Mouse (Mus musculus): Measurements from ENCODE around the gene Hif3a.
"Not testable (repeated sequence)": the region's sequence is repeated elsewhere in the genome, so short reads cannot be mapped to it uniquely, and the experiment has no call there.

The Hif3a gene

GRCm38 (mm10) chr7:17062389-17062788 is at the start of gene Hif3a:
TSS of gene Hif3a (minus strand) at chr7:17062427.
- DNase-seq: peak; percentile 41 to 53

DNA sequence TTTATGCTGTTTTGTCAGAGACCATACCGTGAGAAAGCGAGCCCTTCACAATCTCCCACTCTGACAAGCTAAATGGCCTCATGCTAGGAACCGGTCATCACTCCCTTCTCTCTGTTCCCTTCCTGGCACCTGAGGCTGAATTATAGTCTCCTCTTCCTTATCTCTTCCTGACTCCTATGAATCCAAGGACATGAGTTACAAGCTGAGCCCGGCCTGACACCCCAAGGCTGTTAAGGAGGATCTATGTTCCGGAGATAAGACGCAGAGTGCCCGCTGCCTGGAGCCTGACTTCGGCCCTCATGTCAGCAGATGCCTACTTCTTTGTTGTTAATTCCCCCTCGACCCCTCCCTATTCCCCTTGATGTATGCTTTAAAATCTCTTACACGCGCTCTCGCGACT is 39.4 kb upstream of the Hif3a start:
- not testable (repeated sequence) for DNase-seq

- no peak for DNase-seq
Observed at GRCm38 (mm10) chr7:17091280-17091679, 29.1 kb upstream of the Hif3a start.

DNA sequence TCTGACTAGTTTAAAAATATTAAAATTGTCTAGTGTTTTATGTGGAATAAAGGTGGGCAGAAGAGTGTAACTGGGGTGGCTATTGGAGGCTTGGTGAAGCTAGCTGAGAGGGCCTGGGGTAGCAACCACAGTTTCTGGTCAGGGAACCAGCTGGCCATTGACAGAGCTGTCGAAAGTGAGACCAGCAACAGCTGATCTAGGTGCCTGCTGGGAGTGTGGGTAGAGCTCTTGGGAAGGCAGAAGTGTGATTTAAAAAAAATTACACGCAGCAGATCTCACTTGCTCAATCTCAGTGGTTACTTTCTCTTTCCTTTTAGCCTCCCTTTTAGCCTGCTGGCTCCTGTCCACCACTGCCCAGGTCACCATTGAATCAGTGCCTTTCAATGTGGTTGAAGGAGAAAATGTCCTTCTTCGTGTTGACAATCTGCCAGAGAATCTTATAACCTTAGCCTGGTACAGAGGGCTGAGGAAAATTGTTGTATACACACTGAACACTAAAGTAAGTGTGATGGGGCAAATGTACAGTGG is 27.9 kb upstream of the Hif3a start:
- peak in 1 of 2 experiments; percentile 62 for DNase-seq

- no peak for DNase-seq
Observed at GRCm38 (mm10) chr7:17087731-17088130, 25.5 kb upstream of the Hif3a start.

DNA sequence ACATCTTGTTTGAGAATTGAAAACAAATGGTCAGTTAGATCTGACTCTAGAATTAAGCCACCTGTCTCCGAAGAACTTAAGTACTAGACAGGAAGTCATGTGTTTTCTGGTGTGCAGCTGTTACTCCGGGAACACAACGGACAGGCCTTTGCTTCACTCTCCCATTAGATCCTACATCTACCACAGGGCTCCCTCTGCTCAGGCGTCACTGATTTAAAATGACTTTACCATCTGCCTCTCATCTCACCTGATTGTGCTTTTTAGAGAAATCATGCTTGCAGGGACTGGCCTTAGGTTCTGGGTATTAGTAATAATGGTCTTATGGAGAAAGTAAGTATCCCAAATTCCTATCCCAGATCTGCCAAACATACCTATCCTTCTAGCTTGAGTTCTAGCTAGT is 20.5 kb upstream of the Hif3a start:
- peak in 1 of 2 experiments; percentile 60 for DNase-seq

DNA sequence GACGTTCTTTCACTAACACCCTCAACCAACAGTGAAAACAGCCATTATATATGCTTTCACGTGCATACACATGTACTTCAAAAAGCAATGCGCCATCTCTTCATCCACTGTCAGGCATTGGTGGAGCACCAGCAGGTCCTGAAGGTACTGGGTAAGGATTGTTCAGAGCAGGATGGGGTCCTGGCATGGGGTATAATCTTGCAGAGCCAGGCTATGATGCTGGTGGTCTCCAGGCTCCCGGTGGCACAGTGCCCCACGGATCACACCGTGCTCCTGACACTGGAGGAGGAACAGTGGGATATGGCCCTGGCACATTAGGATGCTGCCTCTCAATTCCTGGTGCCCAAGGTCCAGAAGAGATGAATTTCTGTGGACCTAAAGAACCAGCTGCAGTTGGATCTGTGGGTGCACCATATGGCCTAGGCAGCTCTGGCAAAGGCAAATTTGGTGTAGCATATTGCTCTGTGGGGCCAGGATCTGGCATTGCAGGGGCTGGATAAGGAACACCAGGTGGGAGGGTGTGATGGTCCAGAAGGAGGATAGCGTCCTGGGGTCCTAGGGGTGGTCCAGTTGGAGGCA is 15.9 kb upstream of the Hif3a start:
- peak; percentile 81 to 82 for DNase-seq

GRCm38 (mm10) chr7:17076542-17076941 is 14.3 kb upstream of the Hif3a start:
- DNase-seq: peak; percentile 50 to 60

DNA sequence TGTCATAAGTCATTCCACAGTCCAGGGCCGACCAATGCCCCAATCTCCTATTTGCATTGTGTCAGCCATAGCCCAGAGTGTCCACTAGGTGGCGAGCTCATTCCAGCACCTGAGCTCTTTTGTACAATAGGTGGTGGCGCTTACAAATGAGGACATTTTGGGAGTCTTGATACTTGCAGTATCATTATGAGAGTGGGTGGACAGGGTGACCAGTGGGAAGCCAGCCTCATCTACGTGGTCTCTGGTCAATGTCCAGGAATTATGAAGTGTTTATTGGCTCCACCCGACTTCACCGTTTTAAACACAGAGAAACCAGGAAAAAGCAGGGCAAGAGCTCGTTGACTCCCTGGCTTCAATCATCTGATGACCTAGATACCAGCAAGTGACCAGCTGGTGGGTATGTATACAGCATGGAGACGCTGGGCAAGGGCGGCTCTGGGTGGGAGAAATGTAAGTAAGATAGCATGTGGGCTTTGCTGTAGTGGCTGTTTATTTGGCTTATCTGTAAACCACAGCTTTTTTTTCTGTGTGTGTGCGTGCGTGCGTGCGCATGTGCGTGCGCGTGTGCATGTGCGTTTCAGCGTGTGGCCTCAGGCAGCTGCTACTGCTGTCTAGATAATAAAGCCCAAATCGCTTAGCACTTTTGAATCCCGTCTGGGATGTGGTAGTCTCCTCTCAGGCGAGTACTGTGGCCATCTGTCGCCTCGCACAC is 11.8 kb upstream of the Hif3a start, which contains the start of gene Psg16:
TSS of gene Psg16 (plus strand) at position 137 of the 712 bp plus-strand sequence.
- DNase-seq: peak; percentile 90 to 91

GRCm38 (mm10) chr7:17073513-17073903 is 11.3 kb upstream of the Hif3a start:
- no peak for DNase-seq

- not testable (repeated sequence) for DNase-seq
Observed at GRCm38 (mm10) chr7:17067651-17068050, 5.4 kb upstream of the Hif3a start.

DNA sequence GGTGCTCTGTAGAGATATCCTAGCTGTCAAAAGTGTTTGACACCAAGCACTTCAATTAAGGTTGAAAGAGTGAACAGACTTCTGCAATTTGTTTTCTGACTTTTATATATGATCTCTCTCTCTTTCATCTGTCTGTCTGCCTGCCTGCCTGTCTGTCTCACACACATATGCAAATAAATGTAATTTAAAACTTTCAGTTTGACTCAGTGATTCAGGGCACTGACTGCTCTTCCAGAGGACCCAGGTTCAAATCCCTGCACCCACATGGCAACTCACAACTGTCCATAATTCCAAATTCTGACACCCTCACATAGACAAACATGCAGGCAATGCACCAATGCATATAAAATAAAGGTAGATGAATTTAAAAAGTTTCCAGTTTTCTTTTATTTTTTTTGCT is 4.8 kb upstream of the Hif3a start:
- DNase-seq: no peak

- peak; percentile 92 to 94 for DNase-seq
Observed at GRCm38 (mm10) chr7:17066412-17066811, 4.2 kb upstream of the Hif3a start.

DNA sequence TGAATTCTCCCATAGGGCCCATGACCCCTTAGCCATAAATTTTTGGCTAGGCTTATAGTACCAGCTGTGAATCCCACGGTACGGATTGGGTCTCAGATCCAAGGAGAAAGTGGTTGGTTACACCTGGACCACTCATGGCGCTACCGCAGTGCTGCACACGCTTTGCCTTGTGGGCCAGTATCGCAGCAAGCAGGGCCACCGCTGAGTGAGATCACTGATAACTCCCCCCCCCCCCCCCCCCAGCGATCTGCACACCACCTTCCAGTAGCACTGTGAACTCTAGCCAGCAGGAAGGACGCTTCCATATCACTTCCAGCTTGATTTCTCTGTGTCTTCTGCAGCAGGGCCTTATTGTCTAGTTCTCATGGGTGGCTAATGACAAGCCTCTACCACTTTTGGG is 3.4 kb upstream of the Hif3a start:
- peak in 1 of 2 experiments; percentile 3 for DNase-seq

DNA sequence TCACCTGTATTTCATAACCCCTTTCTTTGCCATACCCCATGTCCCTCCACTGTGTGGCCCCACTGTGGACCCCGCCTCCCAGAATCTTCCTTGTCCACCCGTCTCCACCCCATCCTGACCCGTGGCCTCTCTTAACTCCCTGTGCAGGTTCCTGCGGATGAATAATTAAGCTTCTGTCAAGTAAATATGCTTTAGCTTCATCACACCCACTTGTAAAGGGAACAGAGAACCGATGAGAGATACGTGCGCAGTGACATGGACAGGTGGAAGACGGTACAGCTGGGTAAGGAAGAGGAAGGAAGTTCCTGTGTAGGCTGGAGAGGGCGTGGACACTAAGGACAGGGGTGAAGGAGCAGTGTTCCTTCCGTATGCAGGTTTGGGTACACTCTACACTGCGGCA is 618 bp upstream of the Hif3a start:
- DNase-seq: peak in 1 of 2 experiments; percentile 13

DNA sequence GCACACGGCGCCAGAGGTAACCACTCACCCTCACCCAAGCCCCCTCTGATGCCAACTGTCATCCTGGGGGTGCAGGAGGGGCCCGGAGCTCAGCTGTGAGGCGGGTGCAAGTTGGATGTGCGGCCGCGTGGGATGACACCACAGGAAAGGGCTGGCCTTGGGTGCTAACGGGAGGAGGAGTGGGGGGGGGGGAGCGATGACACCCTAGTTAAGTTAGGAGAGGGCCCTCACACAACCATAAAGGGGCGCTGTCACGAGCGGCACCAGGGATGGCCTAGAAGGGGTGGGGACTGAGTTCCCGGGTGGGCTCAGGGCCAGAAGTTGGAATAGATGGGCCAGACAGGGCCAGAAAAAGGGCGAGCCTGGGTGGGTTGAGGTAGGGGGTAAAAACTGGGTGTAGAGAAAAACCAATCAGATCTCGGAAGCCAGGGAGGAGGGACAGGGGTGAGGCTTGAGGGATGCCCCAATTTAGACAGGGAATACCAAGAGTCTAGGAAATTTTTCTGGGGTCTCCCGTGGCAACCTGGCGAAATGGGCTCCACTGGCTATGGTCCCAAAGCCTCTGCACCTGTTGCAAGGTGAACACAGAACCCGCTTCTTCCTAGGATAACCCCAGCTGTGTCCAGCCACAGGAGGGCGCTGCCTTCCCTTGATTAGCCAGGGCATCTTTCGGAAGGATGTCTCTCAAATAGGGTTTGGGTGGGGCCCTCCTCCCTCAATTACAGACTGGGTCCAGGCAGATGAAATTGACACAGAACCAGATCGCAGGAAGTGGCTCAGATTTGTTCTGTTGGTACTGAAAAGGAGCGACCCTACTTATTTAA is 1.2 kb downstream of the Hif3a start:
- peak; percentile 65 to 69 for DNase-seq

DNA sequence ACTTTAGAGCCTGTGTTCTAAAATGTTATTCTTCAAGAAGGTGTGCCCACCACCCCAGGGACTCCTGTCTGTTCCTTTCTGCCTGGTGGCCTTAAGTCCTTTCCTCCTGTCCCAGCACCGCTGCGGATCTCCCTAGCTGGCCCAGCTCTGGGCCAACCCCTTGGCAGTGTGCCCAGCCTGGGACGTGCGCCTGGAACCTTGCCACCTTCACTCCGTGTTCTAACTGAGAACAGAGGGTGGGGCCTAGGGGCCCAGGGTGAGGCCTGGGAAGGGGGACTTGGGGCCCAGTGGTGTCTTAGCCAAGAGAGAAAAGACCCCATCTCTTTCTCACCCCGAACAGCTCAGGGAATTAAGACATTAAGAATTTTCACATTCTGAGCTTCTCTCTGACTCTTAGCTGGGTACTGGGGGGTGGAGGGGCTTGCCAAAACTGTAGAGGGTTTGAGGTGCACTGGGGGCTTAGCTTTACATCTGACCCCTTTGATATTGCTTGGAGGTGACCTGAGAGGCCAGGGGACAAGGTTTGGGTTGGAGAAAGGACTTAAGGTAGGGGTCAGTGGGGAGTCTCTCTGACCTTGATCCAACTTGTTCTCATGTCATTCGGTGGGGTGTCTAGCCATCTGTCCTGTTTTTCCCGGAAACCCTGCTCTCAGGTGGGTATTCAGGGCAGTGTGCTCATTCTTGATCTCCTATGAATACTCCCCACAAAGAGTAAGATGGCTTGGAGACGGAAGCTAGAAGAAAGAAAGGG is 2.0 kb downstream of the Hif3a start:
- peak; percentile 95 to 97 for DNase-seq

DNA sequence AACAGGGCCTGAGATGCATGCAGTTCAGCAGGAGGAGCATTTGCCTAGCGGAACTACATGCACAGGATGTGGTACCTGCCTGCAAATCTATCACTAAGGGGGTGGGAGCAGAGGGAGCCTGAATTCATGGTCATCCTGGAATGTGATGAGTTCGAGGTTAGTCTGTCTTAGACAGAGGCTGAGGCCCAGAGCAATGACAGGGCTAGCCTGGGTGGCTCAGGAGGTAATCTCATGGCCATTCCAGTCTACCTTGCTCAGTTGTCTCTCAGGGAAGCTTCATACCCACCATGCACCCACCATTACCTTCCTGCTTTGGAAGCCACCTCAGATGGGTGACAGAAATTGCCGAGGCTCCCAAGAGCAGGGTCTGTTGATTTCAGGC is 2.8 kb downstream of the Hif3a start:
- DNase-seq: no peak

- DNase-seq: peak; percentile 22 to 40
Observed at GRCm38 (mm10) chr7:17058816-17059462, 3.3 kb downstream of the Hif3a start.

DNA sequence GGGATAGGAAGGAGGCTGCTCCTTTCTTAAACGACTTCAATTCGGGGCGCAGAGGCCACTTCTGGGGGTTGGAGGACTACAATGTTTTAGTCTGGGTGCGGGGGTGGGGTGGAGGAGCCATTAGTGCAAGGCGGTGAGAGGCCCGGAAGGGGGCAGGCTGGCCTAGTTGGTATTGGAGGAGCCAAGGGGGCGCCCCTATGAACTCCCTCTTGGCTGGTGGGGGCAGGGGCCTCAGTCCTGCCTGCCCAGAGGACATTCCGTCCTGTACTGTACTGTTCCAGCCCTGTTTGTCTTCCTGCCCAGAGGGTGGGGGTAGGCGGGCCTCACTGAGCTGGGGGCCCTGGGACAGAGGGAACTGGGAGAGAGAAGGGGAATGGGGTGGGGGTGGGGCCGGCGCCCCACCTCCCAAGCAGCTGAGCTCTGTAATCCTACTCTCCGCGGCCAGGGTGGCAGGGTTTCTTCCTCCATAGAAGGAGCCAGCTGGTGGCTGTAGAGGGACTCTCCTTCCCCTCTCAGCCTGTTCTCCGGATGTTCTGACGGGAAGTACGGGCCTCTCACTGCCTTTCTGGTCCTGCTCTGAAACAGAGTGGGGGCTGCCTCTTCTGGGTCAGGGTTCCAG is 4.0 kb downstream of the Hif3a start:
- DNase-seq: peak; percentile 53 to 62

All from cerebellum, postnatal 25 days (tissue).